Mouse (Mus musculus): ENCODE data around the gene Ssna1.

Gene Ssna1

DNA sequence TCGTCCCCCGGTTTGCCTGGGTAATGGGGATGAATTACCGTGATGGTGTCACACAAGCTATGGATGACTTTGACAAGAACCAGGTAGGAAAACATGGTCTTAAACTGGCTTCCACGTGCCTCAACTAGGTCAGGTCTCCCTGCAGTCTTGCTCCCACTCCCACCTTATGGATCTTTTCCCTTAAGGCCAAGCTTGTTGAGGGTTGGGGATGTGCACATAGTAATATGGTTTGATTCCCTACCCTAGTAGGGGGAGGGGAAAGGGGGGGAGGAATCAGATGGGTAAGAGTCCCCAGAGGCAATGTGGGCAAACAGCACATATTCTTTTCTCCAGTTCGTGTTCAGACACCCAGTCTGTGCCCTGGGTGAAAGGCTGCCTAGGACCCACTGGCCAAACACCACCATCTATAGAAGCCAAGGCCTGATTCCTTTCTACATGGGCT is 50.9 kb downstream of the Ssna1 start:
- no peaks in the 10 kb centered on the region for H3K27me3 ChIP-seq (ENCODE audit: control insufficient read depth, insufficient read depth, low read length, poor library complexity, severe bottlenecking)
- H3K36me3 ChIP-seq (ENCODE audit: control insufficient read depth, insufficient read depth, low read length, poor library complexity, severe bottlenecking), result no peaks in the 10 kb centered on the region; the same call in 1 of the 2 replicates
- DNase-seq (ENCODE audit: low read depth, low spot score), result no peak

Data from splenic B cell, adult 2 months (primary cell).